Comparison of ENCODE assay signal across 7 mouse cellular contexts in the genomic region with DNA sequence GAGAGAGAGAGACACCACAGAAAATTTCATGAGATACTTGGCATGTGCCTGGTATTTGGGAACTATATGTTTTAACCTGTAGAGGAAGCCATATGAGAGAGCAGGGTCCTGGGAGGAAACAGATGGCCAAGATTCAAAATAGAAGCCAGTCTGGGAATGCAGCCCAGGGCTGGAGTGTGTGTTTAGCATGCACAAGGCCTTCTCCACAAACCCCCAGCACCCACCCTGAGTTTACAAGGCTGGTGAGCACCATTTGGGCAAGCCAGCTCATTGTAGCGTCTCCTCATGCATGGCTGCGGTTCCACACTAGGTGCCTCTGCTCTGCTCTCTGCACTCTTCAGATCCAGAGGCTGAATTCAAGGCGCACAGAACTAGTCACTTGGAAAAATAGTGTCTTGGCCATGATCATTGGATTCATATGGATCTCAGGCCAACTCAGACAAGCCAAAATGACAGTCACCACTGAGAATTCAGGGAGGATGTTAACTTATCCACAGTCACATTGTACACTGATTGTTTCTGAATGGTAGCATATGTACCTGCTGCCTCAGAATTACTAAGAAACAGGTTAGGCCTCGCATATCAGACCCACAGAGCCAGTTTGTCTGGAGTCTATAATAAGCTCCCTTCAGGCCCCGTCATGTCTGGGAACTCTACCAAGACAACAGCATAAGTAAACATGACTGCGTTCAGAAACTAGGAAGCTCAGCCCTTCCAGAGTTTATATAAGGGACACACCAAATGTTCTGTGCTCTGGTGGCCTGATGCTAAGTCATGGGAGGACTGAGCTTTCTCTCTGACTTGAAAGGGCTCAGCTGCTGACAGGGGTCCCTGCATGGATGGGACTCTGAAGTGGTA.
DNase-seq lines count a peak whose midpoint lies in the region; ATAC-seq lines count a peak whose summit lies in the region.

No protein-coding gene starts in this region.

- no peak overlapping the region for H3K4me2 ChIP-seq in midbrain, embryonic 16.5 days (ENCODE audit: low read length)
- H3K4me2 ChIP-seq in midbrain, embryonic 13.5 days (replicated peaks) = no peak overlapping the region
- H3K4me2 ChIP-seq in embryonic facial prominence, embryonic 15.5 days (replicated peaks) = no peak overlapping the region

- H3K27ac ChIP-seq in midbrain, embryonic 16.5 days (ENCODE audit: low read length) = peak overlapping the region; percentile 52
- no peak overlapping the region for H3K27ac ChIP-seq in midbrain, embryonic 13.5 days
- H3K27ac ChIP-seq in embryonic facial prominence, embryonic 15.5 days (replicated peaks) = peak overlapping the region; percentile 65

- no peaks in the 10 kb centered on the region for H3K9me3 ChIP-seq in midbrain, embryonic 16.5 days (replicated peaks; ENCODE audit: control insufficient read depth, low read length, poor library complexity, severe bottlenecking)
- no peaks in the 10 kb centered on the region for H3K9me3 ChIP-seq in midbrain, embryonic 13.5 days
- no peaks in the 10 kb centered on the region for H3K9me3 ChIP-seq in embryonic facial prominence, embryonic 15.5 days (replicated peaks)

- 74% methylated on average over 6 of the region's 6 CpGs for WGBS in midbrain, embryonic 16.5 days
- 82% methylated on average over 6 of the region's 6 CpGs for WGBS in midbrain, embryonic 13.5 days
- 41% methylated on average over 6 of the region's 6 CpGs for WGBS in embryonic facial prominence, embryonic 15.5 days

- ATAC-seq in midbrain, embryonic 16.5 days = peak; percentile 42; the same call in 1 of the 2 replicates
- ATAC-seq in midbrain, embryonic 13.5 days = no peak
- ATAC-seq in embryonic facial prominence, embryonic 15.5 days (ENCODE audit: insufficient number of reproducible peaks, low FRiP score, low TSS enrichment, low read depth) = peak; percentile 43; the same call in 1 of the 2 replicates
- ATAC-seq in monocyte, adult 5-6 weeks (replicated peaks; ENCODE audit: insufficient number of reproducible peaks, low FRiP score, low TSS enrichment, poor library complexity, severe bottlenecking) = no peak

- no peaks in the 10 kb centered on the region for H3K27me3 ChIP-seq in midbrain, embryonic 16.5 days (ENCODE audit: control insufficient read depth, insufficient read depth, low read depth, low read length)
- H3K27me3 ChIP-seq in midbrain, embryonic 13.5 days = no peaks in the 10 kb centered on the region
- H3K27me3 ChIP-seq in embryonic facial prominence, embryonic 15.5 days = no peaks in the 10 kb centered on the region

- H3K36me3 ChIP-seq in midbrain, embryonic 16.5 days (ENCODE audit: control insufficient read depth, insufficient read depth, low read length) = no peaks in the 10 kb centered on the region
- H3K36me3 ChIP-seq in midbrain, embryonic 13.5 days = no peaks in the 10 kb centered on the region
- no peaks in the 10 kb centered on the region for H3K36me3 ChIP-seq in embryonic facial prominence, embryonic 15.5 days

- DNase-seq in kidney, postnatal 4 days = peak; percentile 28 to 44
- DNase-seq in lung, postnatal 10 days = peak; percentile 84
- DNase-seq in yolk sac, embryonic 10.5 days (ENCODE audit: low spot score) = no peak

- H3K4me1 ChIP-seq in midbrain, embryonic 16.5 days (ENCODE audit: control insufficient read depth, insufficient read depth, low read length) = peaks cover 23% of the 10 kb centered on the region
- H3K4me1 ChIP-seq in midbrain, embryonic 13.5 days (replicated peaks) = peaks cover 29% of the 10 kb centered on the region
- H3K4me1 ChIP-seq in embryonic facial prominence, embryonic 15.5 days = peaks cover 26% of the 10 kb centered on the region

- H3K9ac ChIP-seq in midbrain, embryonic 16.5 days (ENCODE audit: low read depth, low read length) = no peak overlapping the region
- H3K9ac ChIP-seq in midbrain, embryonic 13.5 days (replicated peaks) = no peak overlapping the region
- no peak overlapping the region for H3K9ac ChIP-seq in embryonic facial prominence, embryonic 15.5 days

- no peak overlapping the region for H3K4me3 ChIP-seq in midbrain, embryonic 16.5 days (ENCODE audit: low read depth, low read length)
- no peak overlapping the region for H3K4me3 ChIP-seq in midbrain, embryonic 13.5 days (replicated peaks)
- no peak overlapping the region for H3K4me3 ChIP-seq in embryonic facial prominence, embryonic 15.5 days (replicated peaks)

Comparison
In these comparisons a context has a peak if more than half of its experiments do, and no peak if none do; other contexts are left out.
1. ATAC-seq: peak in midbrain, embryonic 16.5 days (single experiment) and embryonic facial prominence, embryonic 15.5 days (single experiment); none in midbrain, embryonic 13.5 days (single experiment) and monocyte, adult 5-6 weeks (single experiment).